Comparison of ENCODE assay signal across 18 mouse cellular contexts in genomic region chr1:184986748-184987147, GRCm38 (mm10). TPM values are rescaled to one million over a fixed set of nuclear protein-coding genes. Genes with fewer than 3 reads are reported as not detected.
DNase-seq lines count a peak whose midpoint lies in the region; ATAC-seq lines count a peak whose summit lies in the region.
"Had no signal": no experiment of that assay in that cellular context is flagged by ENCODE, and none has a peak within 500 bp of the region (broad histone marks: within the 10 kb centered on the region; RNA-seq: fewer than 3 reads in every experiment).

No protein-coding gene starts in this region.

- ATAC-seq in heart, embryonic 12.5 days (ENCODE audit: insufficient number of reproducible peaks, low FRiP score) = no peak
- ATAC-seq in hindbrain, embryonic 15.5 days (ENCODE audit: low FRiP score, low read depth) = peak; percentile 54; the same call in 1 of the 2 replicates
- ATAC-seq in hindbrain, embryonic 12.5 days (ENCODE audit: low FRiP score) = no peak
- ATAC-seq in neural tube, embryonic 12.5 days (ENCODE audit: low FRiP score, low read depth) = 0 out of 2 replicates have a peak, but pooled peaks have one; percentile 21
- ATAC-seq in neural tube, embryonic 15.5 days (ENCODE audit: low FRiP score) = no peak
- ATAC-seq: CD4-positive, CD25-positive, alpha-beta regulatory T cell, adult 4 months; liver, postnatal 0 days had no signal

- H3K4me1 ChIP-seq in heart, embryonic 12.5 days (replicated peaks) = peaks cover 18% of the 10 kb centered on the region
- peaks cover 27% of the 10 kb centered on the region for H3K4me1 ChIP-seq in hindbrain, embryonic 15.5 days (replicated peaks)
- H3K4me1 ChIP-seq in hindbrain, embryonic 12.5 days = peaks cover 17% of the 10 kb centered on the region
- H3K4me1 ChIP-seq in neural tube, embryonic 12.5 days = peaks cover 10% of the 10 kb centered on the region; the same call in 1 of the 2 replicates
- peaks cover 20% of the 10 kb centered on the region for H3K4me1 ChIP-seq in neural tube, embryonic 15.5 days
- H3K4me1 ChIP-seq in limb, embryonic 10.5 days = peaks cover 7% of the 10 kb centered on the region

- DNase-seq in heart, adult 18-20 months = no peak
- no peak for DNase-seq in limb, embryonic 10.5 days (ENCODE audit: low spot score)
- DNase-seq: adrenal gland, adult 2 months; cerebellum, adult 2 months; kidney, adult 18-20 months; kidney, postnatal 14 days; layer of hippocampus, adult 9-11 months; liver, postnatal 0 days; right cerebral cortex, postnatal 14 days; thymus, postnatal 36 days had no signal

- H3K36me3 ChIP-seq in heart, embryonic 12.5 days = no peaks in the 10 kb centered on the region
- no peaks in the 10 kb centered on the region for H3K36me3 ChIP-seq in hindbrain, embryonic 15.5 days
- no peaks in the 10 kb centered on the region for H3K36me3 ChIP-seq in hindbrain, embryonic 12.5 days
- H3K36me3 ChIP-seq in neural tube, embryonic 12.5 days = no peaks in the 10 kb centered on the region
- H3K36me3 ChIP-seq in neural tube, embryonic 15.5 days = no peaks in the 10 kb centered on the region
- H3K36me3 ChIP-seq in limb, embryonic 10.5 days = no peaks in the 10 kb centered on the region
- H3K36me3 ChIP-seq: limb, embryonic 15.5 days had no signal

- H3K27me3 ChIP-seq in heart, embryonic 12.5 days (replicated peaks) = no peaks in the 10 kb centered on the region
- no peaks in the 10 kb centered on the region for H3K27me3 ChIP-seq in hindbrain, embryonic 15.5 days
- no peaks in the 10 kb centered on the region for H3K27me3 ChIP-seq in hindbrain, embryonic 12.5 days
- H3K27me3 ChIP-seq in neural tube, embryonic 12.5 days (replicated peaks) = no peaks in the 10 kb centered on the region
- no peaks in the 10 kb centered on the region for H3K27me3 ChIP-seq in neural tube, embryonic 15.5 days (replicated peaks)
- no peaks in the 10 kb centered on the region for H3K27me3 ChIP-seq in limb, embryonic 10.5 days (ENCODE audit: low read depth, poor library complexity, severe bottlenecking)
- H3K27me3 ChIP-seq: limb, embryonic 15.5 days had no signal

- 45% methylated on average over 2 of the region's 2 CpGs for WGBS in heart, embryonic 12.5 days
- 20% methylated on average over 2 of the region's 2 CpGs for WGBS in hindbrain, embryonic 15.5 days
- 8% methylated on average over 2 of the region's 2 CpGs for WGBS in hindbrain, embryonic 12.5 days
- WGBS in neural tube, embryonic 12.5 days = 26% methylated on average over 2 of the region's 2 CpGs
- WGBS in neural tube, embryonic 15.5 days = 14% methylated on average over 2 of the region's 2 CpGs
- WGBS in limb, embryonic 10.5 days = 68% methylated on average over 2 of the region's 2 CpGs

- no peak overlapping the region for H3K27ac ChIP-seq in heart, embryonic 12.5 days (ENCODE audit: poor library complexity, severe bottlenecking)
- no peak overlapping the region for H3K27ac ChIP-seq in hindbrain, embryonic 15.5 days (replicated peaks)
- H3K27ac ChIP-seq in hindbrain, embryonic 12.5 days = no peak overlapping the region
- H3K27ac ChIP-seq in neural tube, embryonic 12.5 days = no peak overlapping the region
- no peak overlapping the region for H3K27ac ChIP-seq in neural tube, embryonic 15.5 days (replicated peaks)
- no peak overlapping the region for H3K27ac ChIP-seq in limb, embryonic 10.5 days
- H3K27ac ChIP-seq: limb, embryonic 15.5 days had no signal

- no peaks in the 10 kb centered on the region for H3K9me3 ChIP-seq in heart, embryonic 12.5 days (replicated peaks)
- H3K9me3 ChIP-seq in hindbrain, embryonic 15.5 days = no peaks in the 10 kb centered on the region
- no peaks in the 10 kb centered on the region for H3K9me3 ChIP-seq in hindbrain, embryonic 12.5 days (replicated peaks)
- H3K9me3 ChIP-seq in neural tube, embryonic 12.5 days = no peaks in the 10 kb centered on the region
- no peaks in the 10 kb centered on the region for H3K9me3 ChIP-seq in neural tube, embryonic 15.5 days (replicated peaks)
- no peaks in the 10 kb centered on the region for H3K9me3 ChIP-seq in limb, embryonic 10.5 days (replicated peaks)
- H3K9me3 ChIP-seq: limb, embryonic 15.5 days had no signal

- H3K9ac ChIP-seq in heart, embryonic 12.5 days = no peak overlapping the region
- H3K9ac ChIP-seq in hindbrain, embryonic 15.5 days = no peak overlapping the region
- no peak overlapping the region for H3K9ac ChIP-seq in hindbrain, embryonic 12.5 days
- H3K9ac ChIP-seq in neural tube, embryonic 12.5 days = no peak overlapping the region
- H3K9ac ChIP-seq in neural tube, embryonic 15.5 days (replicated peaks) = no peak overlapping the region
- H3K9ac ChIP-seq: limb, embryonic 15.5 days; liver, postnatal 0 days had no signal

- peak overlapping the region; percentile 50 for H3K4me2 ChIP-seq in heart, embryonic 12.5 days
- H3K4me2 ChIP-seq in hindbrain, embryonic 15.5 days = no peak overlapping the region
- H3K4me2 ChIP-seq in hindbrain, embryonic 12.5 days (replicated peaks) = no peak overlapping the region
- H3K4me2 ChIP-seq in neural tube, embryonic 12.5 days (replicated peaks) = no peak overlapping the region
- H3K4me2 ChIP-seq in neural tube, embryonic 15.5 days = no peak overlapping the region
- H3K4me2 ChIP-seq: limb, embryonic 15.5 days had no signal

- no peak overlapping the region for H3K4me3 ChIP-seq in heart, embryonic 12.5 days
- no peak overlapping the region for H3K4me3 ChIP-seq in hindbrain, embryonic 15.5 days
- H3K4me3 ChIP-seq in hindbrain, embryonic 12.5 days = no peak overlapping the region
- H3K4me3 ChIP-seq in neural tube, embryonic 12.5 days = no peak overlapping the region
- H3K4me3 ChIP-seq in neural tube, embryonic 15.5 days (replicated peaks) = no peak overlapping the region
- H3K4me3 ChIP-seq in limb, embryonic 10.5 days = no peak overlapping the region
- H3K4me3 ChIP-seq: limb, embryonic 15.5 days had no signal

RNA-seq across cellular contexts. Expression of gene Mark1, which starts 12.6 kb away (rescaled TPM):
- polyA plus RNA-seq in heart, embryonic 12.5 days (2016; fragmentation: Nextera tagmentation; extraction: Ambion mirVana) = 2.1 and 2.2 TPM in 2 replicates
- total RNA-seq in heart, adult 18-20 months (2021) = 1 to 10 TPM; 8.7 to 8.8 TPM
- 15.3 and 15.9 TPM in 2 replicates for polyA plus RNA-seq in hindbrain, embryonic 15.5 days (2015; fragmentation: Nextera tagmentation; extraction: Ambion mirVana)
- polyA plus RNA-seq in hindbrain, embryonic 12.5 days (2016; fragmentation: Nextera tagmentation; extraction: Ambion mirVana) = 7.5 and 8.7 TPM in 2 replicates
- 11.3 and 13.3 TPM in 2 replicates for polyA plus RNA-seq in neural tube, embryonic 12.5 days (2016; fragmentation: Nextera tagmentation; extraction: Ambion mirVana)
- 11.0 and 13.5 TPM in 2 replicates for polyA plus RNA-seq in neural tube, embryonic 15.5 days (2015; fragmentation: Nextera tagmentation; extraction: Ambion mirVana)
- 2.2 and 2.4 TPM in 2 replicates for polyA plus RNA-seq in limb, embryonic 10.5 days (2016; fragmentation: Nextera tagmentation; extraction: Ambion mirVana)
- total RNA-seq: MEL had no signal
- polyA plus RNA-seq: CD4-positive, CD25-positive, alpha-beta regulatory T cell, adult 4 months had no signal

Comparison
In these comparisons a context has a peak if more than half of its experiments do, and no peak if none do; other contexts are left out.
1. ATAC-seq: peak in hindbrain, embryonic 15.5 days (single experiment) and neural tube, embryonic 12.5 days (single experiment); none in heart, embryonic 12.5 days (single experiment), hindbrain, embryonic 12.5 days (single experiment) and neural tube, embryonic 15.5 days (single experiment).